Mouse (Mus musculus): ENCODE measurements around the gene Hivep2.

DNA sequence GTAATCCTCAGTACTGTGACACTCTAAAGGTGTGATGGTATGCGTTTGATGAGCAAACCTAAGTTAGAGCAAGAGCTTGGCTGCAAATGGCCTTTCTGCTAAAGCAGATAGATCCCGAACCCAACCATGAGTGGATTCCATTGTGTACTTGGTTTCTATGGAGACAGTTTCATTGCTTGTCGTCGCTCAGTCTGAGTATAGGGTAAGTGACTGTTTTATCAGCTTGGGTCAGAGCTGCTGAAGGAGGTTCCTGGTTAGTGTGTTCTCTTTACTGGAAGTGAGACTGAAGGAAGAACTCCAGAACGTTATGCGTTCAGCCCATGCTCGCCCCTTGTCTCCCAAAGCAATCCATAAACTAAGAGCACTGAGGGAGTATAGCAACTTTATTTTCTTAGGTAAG, 54.4 kb downstream of the Hivep2 start:
- TF ChIP-seq CTCF (IDR thresholded peaks at IDR 0.05; ENCODE audit: borderline replicate concordance, extremely low read depth, insufficient read depth, insufficient read length) (no peak), POLR2A (IDR thresholded peaks at IDR 0.05; ENCODE audit: borderline replicate concordance, extremely low read depth, insufficient read depth, insufficient read length, poor library complexity, severe bottlenecking) (no peak)
